Mouse (Mus musculus): Measurements from ENCODE around the gene Rnf207. TPM values are rescaled to one million over a fixed set of nuclear protein-coding genes. Genes with fewer than 3 reads are reported as not detected.

Rnf207 gene
- polyA plus RNA-seq, 1 experiment, result 0.81 TPM

DNA sequence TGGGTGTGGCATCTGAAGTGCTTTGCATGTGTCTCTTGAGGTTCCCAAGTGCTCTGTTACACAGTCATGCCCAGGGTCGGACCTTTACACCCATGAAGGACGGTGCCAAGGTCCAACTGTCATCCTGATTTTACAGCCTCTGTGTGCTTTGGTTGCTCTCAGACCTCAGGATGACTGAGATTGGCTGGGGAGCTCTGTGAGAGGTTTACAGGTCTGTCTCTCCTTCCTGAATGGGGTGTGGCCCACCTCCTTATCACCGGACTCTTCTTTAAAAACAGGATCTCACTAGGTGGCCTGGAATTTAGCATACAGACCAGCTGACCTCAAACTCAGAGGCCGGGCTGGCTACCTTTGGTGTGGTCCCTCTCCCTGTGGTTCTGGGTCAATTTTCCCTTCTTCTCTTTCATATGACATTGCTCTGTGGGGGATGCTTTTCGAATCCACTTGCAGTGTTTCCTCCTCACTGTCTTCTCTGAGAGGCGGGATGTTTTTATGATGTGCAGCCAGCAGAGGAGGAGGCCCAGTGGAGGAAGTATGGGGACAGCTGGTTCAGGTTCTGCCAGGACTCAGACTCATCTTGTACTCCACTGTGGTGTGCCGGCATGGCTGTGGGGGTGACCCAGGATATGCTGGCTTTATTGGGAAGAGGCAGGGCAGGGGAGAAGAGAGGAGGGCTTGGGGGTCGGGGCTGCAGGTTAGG, 32.1 kb upstream of the Rnf207 start:
- no peaks in the 10 kb centered on the region; the same call in 1 of the 2 replicates for H3K4me1 ChIP-seq (ENCODE audit: control insufficient read depth, insufficient read depth, low read length)
- no peak overlapping the region for H3K27ac ChIP-seq (ENCODE audit: insufficient read depth, low read length)
- TF ChIP-seq POLR2A (IDR thresholded peaks at IDR 0.05; ENCODE audit: low read depth, low read length) (no peak), CTCF (IDR thresholded peaks at IDR 0.05; ENCODE audit: borderline replicate concordance, insufficient read depth, low read length) (no peak)
- no peak overlapping the region for H3K4me3 ChIP-seq (ENCODE audit: insufficient read depth, low read length)

DNA sequence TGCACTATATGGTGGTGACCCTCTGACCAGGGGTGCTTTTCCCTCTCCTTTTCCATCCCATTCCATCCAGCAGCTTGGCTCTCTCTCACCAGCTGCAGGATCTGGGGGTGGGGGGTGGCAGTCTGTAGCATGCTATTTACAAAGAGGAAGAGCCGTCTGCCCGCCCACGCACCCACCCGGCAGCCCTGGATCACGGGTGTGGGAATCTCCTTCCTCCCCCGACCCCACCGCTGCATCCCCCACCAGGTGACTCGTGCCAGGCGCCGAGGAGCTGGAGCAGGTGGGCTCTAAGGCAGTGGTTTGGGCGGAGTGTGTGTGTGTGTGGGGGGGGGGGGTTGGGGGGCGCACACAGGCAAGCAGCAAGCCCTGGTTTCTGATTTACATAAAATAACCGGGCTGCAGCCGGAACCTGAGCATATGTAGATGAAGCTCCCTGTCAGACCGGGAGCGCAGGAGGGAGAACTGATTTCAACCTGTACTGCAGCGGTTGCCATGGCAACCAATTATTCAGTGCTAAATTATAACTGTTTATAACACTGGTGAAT, 31.1 kb upstream of the Rnf207 start:
- no peak overlapping the region for H3K27ac ChIP-seq (ENCODE audit: insufficient read depth, low read length)
- no peak overlapping the region for H3K4me3 ChIP-seq (ENCODE audit: insufficient read depth, low read length)
- TF ChIP-seq CTCF (IDR thresholded peaks at IDR 0.05; ENCODE audit: borderline replicate concordance, insufficient read depth, low read length) (no peak), POLR2A (IDR thresholded peaks at IDR 0.05; ENCODE audit: low read depth, low read length) (no peak)
- H3K4me1 ChIP-seq (ENCODE audit: control insufficient read depth, insufficient read depth, low read length), result no peaks in the 10 kb centered on the region; the same call in none of the 2 replicates

DNA sequence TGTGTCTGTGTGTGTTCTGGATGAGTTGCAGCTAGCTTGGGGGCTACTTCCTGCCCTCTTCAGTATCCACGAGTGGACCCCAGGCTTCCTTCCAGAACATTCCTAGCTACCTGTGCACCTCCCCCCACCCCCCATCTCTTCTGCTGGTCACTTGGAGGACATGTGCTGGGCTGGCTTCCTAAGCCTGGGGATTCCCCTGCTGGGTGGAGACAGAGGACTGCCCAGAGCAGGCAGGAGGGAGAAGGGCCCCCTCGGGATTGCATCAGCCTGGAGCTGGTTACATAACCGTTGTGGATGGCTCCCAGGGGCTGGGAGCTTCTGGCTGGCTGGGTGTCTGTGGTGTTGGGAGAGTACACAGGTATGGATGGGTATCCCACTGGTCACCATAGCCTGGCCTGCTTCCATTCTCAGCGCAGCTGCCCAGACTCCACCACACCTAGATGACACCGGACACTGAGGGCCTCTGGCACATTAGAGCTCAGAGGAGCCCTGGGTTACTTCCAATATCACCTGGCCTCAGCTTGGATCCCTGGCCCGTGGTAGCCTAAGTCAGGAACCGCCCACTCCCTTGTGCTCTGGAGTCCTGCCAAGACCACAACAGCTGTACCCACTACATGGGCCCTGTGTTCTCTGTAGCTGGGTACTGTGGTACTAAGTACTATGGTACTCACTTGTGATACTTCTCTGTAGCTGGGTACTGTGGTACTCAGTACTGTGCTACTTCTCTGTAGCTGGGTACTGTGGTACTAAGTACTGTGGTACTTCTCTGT, 26.5 kb upstream of the Rnf207 start:
- no peak overlapping the region for H3K27ac ChIP-seq (ENCODE audit: insufficient read depth, low read length)
- no peak overlapping the region for H3K4me3 ChIP-seq (ENCODE audit: insufficient read depth, low read length)
- TF ChIP-seq CTCF (IDR thresholded peaks at IDR 0.05; ENCODE audit: borderline replicate concordance, insufficient read depth, low read length) (no peak), POLR2A (IDR thresholded peaks at IDR 0.05; ENCODE audit: low read depth, low read length) (no peak)
- no peaks in the 10 kb centered on the region; the same call in 1 of the 2 replicates for H3K4me1 ChIP-seq (ENCODE audit: control insufficient read depth, insufficient read depth, low read length)

DNA sequence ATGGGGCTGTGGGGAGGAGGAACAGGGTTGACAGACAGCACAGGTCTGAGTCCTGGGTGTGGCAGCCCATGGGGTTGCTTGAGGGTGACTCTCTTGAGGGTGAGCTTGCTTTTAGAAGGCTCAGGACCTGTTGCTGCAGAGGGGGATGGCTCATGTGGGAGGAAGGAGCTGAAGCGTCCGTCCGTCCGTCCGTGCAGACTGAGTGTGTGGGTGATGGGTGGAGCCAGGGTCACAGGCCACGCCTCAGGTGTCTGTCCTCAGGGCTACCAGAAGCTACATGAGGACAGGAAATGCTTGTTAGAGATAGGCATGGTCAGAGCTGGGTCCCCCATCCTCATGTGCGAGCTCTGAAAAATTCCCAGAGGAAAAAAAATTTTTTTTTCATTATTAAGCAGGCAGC, 25.9 kb upstream of the Rnf207 start:
- Histone ChIP-seq H3K4me3 (ENCODE audit: insufficient read depth, low read length) (no peak overlapping the region), H3K27ac (ENCODE audit: insufficient read depth, low read length) (no peak overlapping the region), H3K4me1 (ENCODE audit: control insufficient read depth, insufficient read depth, low read length) (no peaks in the 10 kb centered on the region; the same call in 1 of the 2 replicates)
- TF ChIP-seq CTCF (IDR thresholded peaks at IDR 0.05; ENCODE audit: borderline replicate concordance, insufficient read depth, low read length), result no peak
- TF ChIP-seq POLR2A (IDR thresholded peaks at IDR 0.05; ENCODE audit: low read depth, low read length), result no peak

DNA sequence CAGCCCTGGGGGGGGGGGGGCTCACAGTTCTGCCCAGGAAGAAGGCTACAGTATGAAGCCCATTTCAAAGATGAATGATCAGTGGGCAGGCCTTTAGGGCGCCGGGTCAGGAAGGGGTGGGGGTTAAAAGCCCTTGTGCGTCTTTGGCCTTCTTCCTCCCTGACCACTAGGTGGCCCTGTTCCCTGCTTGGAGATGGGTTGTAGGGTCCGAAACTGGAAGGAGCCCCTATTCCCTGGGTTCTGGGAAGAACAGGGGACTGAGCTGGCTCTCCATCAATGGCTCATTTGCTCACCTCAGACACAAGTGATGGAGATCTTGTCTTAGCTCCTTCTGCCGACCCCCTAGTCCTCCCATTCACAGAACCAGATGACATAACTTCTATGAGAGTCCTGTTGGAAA, 24.5 kb upstream of the Rnf207 start:
- no peak overlapping the region for H3K4me3 ChIP-seq (ENCODE audit: insufficient read depth, low read length)
- H3K27ac ChIP-seq (ENCODE audit: insufficient read depth, low read length), result no peak overlapping the region
- H3K4me1 ChIP-seq (ENCODE audit: control insufficient read depth, insufficient read depth, low read length), result no peaks in the 10 kb centered on the region; the same call in 1 of the 2 replicates
- TF ChIP-seq POLR2A (IDR thresholded peaks at IDR 0.05; ENCODE audit: low read depth, low read length) (no peak), CTCF (IDR thresholded peaks at IDR 0.05; ENCODE audit: borderline replicate concordance, insufficient read depth, low read length) (peak; percentile 78; the same call in 1 of the 2 replicates)

DNA sequence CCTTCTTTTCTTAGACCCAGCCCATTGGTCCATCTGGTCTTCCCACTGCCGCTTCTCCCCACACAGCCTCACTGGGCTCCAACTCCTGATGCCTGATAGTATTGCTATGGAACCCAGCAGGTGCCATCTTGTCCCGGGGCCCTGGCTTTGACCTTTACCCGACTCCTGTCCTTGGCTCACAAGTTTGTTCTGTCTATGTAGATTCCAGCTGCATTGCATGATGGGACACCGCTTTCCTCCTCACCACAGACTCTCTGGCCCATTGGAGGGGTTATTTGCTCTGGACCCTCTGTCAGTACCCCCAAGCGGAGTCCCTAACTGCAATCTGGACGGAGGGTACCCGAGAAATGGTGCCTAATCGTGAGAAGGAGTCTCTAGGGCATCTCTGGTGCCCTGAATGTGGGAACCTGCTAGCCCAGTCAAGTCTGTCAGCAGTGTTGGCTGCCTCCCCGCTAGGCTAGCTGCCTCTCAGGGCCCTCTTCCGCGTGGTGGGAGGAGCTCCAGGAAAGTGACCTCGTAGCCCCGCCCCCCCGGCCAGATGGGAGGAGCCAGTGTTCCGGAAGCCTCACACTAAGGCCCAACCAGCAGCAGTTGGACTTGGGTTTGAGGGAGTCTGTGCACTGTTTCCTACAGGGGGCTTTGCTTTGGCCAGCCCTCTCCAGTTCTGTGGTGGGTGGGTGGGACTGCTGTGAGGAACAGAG, 21.9 kb upstream of the Rnf207 start:
- H3K4me1 ChIP-seq (ENCODE audit: control insufficient read depth, insufficient read depth, low read length), result no peaks in the 10 kb centered on the region; the same call in 1 of the 2 replicates
- H3K27ac ChIP-seq (ENCODE audit: insufficient read depth, low read length), result no peak overlapping the region
- TF ChIP-seq POLR2A (IDR thresholded peaks at IDR 0.05; ENCODE audit: low read depth, low read length) (no peak), CTCF (IDR thresholded peaks at IDR 0.05; ENCODE audit: borderline replicate concordance, insufficient read depth, low read length) (no peak)
- H3K4me3 ChIP-seq (ENCODE audit: insufficient read depth, low read length), result no peak overlapping the region

DNA sequence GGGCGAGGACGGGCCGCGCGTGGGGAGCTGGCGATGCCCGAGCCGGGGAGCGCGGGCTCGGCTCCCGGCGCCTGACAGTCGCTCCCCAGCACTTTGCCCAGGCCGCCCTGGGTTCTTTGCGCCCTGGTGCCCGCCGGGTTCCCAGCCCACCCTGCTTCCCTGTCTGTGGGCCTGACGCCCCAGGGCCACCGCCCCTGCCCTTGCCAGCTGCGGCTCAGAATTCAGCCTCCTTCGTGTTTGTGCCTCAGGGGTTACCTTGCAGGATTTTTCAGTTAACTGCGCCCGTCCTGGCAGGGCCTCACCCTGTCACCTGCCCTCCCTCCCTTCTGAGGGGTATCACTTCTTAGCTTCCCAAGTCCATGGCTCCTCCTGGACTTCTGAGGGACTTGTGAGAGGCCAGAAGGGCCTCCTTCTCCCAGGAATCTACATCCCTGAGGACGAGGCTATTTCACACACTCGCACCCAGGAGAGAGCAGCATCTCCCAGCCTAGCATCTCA, 20.5 kb upstream of the Rnf207 start:
- TF ChIP-seq POLR2A (IDR thresholded peaks at IDR 0.05; ENCODE audit: low read depth, low read length) (no peak), CTCF (IDR thresholded peaks at IDR 0.05; ENCODE audit: borderline replicate concordance, insufficient read depth, low read length) (no peak)
- no peak overlapping the region for H3K4me3 ChIP-seq (ENCODE audit: insufficient read depth, low read length)
- no peak overlapping the region for H3K27ac ChIP-seq (ENCODE audit: insufficient read depth, low read length)
- no peaks in the 10 kb centered on the region for H3K4me1 ChIP-seq (ENCODE audit: control insufficient read depth, insufficient read depth, low read length)

DNA sequence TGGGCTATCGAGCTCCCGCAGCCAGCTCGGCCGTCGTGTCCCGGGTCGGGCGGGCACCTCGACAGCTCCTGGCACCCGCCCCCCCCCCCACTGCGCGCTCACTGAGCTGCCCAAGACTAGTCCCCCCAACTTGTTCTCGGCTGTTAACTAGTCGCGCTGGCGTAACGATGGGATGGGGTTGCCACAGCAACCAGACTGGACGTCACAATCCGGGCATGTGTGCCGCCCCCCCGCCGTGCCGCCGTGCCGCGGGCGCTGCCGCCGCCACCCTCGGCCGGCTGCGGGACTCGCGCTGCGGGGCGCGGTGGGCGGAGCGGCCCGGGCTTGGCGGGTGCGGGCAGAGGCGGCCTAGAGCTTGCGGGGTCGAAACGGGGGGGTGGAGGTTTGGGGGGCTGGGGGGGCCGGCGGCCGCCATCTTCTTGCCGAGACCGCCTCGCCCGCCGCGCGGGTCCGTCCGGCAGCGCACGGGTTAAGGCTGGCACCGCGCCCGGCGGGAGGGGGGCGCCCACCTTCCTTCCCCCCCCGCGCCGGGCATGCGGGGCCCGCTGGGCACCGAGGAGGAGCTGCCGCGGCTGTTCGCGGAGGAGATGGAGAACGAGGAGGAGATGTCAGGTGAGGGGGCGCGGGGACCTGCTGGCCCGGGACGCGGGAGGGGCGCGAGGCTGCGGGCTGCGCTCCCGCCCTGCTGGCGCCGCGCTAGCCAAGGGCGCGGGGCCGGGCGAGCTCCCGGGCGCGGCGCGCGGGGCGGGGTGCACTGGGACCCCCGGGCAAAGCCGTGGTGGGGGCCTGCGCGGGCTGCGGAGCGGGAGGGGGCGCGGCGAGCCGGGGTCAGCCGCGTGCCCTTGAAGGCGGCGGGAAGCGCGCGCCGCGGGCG, 19.9 kb upstream of the Rnf207 start, which contains the start of gene Chd5:
Gene Chd5, plus strand, starts transcription at position 233 of the 874 bp plus-strand sequence.
- no peak within 1 kb of the TSS for H3K27ac ChIP-seq (ENCODE audit: insufficient read depth, low read length)
- TF ChIP-seq CTCF (IDR thresholded peaks at IDR 0.05; ENCODE audit: borderline replicate concordance, insufficient read depth, low read length), result no peak
- TF ChIP-seq POLR2A (IDR thresholded peaks at IDR 0.05; ENCODE audit: low read depth, low read length), result no peak
- H3K4me3 ChIP-seq (ENCODE audit: insufficient read depth, low read length), result 0 out of 2 replicates have a peak within 1 kb of the TSS, but pooled peaks have one; percentile 17
- H3K4me1 ChIP-seq (ENCODE audit: control insufficient read depth, insufficient read depth, low read length), result no peaks in the 10 kb centered on the region
